Mouse (Mus musculus) hindbrain, embryonic 15.5 days (tissue): ENCODE results near the gene Rrp8. TPM values are rescaled to one million over a fixed set of nuclear protein-coding genes. Genes with fewer than 3 reads are reported as not detected.

Experiments
- ATAC-seq: fragments of 200-750 bp; cut with Nextera tagmentation; 2 replicates; pipeline ENCODE4 v1.8.0; 2017; ENCODE audit warnings: low read depth, moderate number of reproducible peaks, moderate TSS enrichment; ENCODE audit not compliant: low FRiP score
- H3K27ac ChIP-seq: fragments of 300-500 bp; sonication (generic); replicated peaks from 2 replicates; pipeline ENCODE4 v1.5.1; 2015; ENCODE audit warnings: mild to moderate bottlenecking, inconsistent platforms
- H3K27me3 ChIP-seq: fragments of 300-500 bp; sonication (generic); 2 replicates; pipeline ENCODE4 v1.6.1; 2015; ENCODE audit warnings: control low read depth, inconsistent platforms
- H3K36me3 ChIP-seq: fragments of 300-500 bp; sonication (generic); 2 replicates; pipeline ENCODE4 v1.6.1; 2015; ENCODE audit warnings: control low read depth, inconsistent platforms
- H3K4me1 ChIP-seq: fragments of 300-500 bp; sonication (generic); replicated peaks from 2 replicates; pipeline ENCODE4 v1.6.1; 2015; ENCODE audit warnings: control low read depth, inconsistent platforms
- H3K4me2 ChIP-seq: fragments of 300-500 bp; sonication (generic); 2 replicates; pipeline ENCODE4 v1.6.1; 2015; ENCODE audit warnings: moderate library complexity, mild to moderate bottlenecking, inconsistent platforms
- H3K4me3 ChIP-seq: fragments of 300-500 bp; sonication (generic); 2 replicates; pipeline ENCODE4 v1.5.1; 2015; ENCODE audit warnings: mild to moderate bottlenecking, inconsistent platforms
- H3K9ac ChIP-seq: fragments of 300-500 bp; sonication (generic); 2 replicates; pipeline ENCODE4 v1.6.1; 2015; ENCODE audit warnings: inconsistent platforms
- H3K9me3 ChIP-seq: fragments of 300-500 bp; sonication (generic); 2 replicates; pipeline ENCODE4 v1.6.1; 2016; ENCODE audit warnings: control low read depth, inconsistent platforms
- WGBS: fragments of 180-500 bp; shearing (Covaris S2); methylation state at CpG from one replicate; pipeline ENCODE4 v1.1.7; 2015; 5-methylcytosine and 5-hydroxymethylcytosine counted together
- polyA plus RNA-seq: library from polyadenylated mRNA; unstranded; fragments of >200 nt; fragmentation: Nextera tagmentation; extraction: Ambion mirVana; gene quantifications from 2 replicates; pipeline ENCODE4 v1.2.1, GENCODE M21; 2015

Rrp8 gene
- polyA plus RNA-seq, 1 experiment from 2014 or later, result 24.9 TPM

DNA sequence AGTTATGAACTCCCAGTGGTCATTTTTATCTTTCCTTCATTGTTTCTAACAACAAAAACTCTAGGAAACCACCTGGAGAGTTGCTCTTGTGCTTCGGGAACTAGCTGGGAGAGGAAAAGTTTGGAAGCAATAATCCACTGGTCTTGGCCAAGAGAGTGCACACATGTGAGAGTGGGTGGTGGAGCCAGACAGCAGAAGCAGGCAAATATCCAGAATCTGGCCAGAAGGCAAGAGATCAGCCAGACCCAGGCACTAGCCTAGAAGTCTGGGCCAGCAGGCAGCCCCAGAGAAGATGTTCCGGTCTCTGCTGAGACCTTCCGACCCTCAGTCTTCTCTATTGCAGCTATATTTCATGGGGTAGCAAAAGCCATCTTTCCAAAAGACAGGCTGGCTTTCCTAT lies 32.8 kb upstream of the Rrp8 start:
- Histone ChIP-seq H3K27me3 (no peaks in the 10 kb centered on the region), H3K36me3 (peaks cover 56% of the 10 kb centered on the region), H3K4me1 (peaks cover 69% of the 10 kb centered on the region), H3K4me3 (no peak overlapping the region), H3K9ac (no peak overlapping the region), H3K4me2 (no peak overlapping the region), H3K27ac (no peak overlapping the region), H3K9me3 (no peaks in the 10 kb centered on the region)
- 83% methylated on average over 3 of the region's 3 CpGs for WGBS
- ATAC-seq, result no peak

- no peak overlapping the region for H3K4me2 ChIP-seq
- H3K9ac ChIP-seq, result no peak overlapping the region
- WGBS, result 6% methylated on average over 6 of the region's 6 CpGs
- no peaks in the 10 kb centered on the region for H3K27me3 ChIP-seq
- H3K27ac ChIP-seq, result peak overlapping the region; percentile 42
- peak; percentile 68 for ATAC-seq
- H3K4me3 ChIP-seq, result no peak overlapping the region
- H3K4me1 ChIP-seq, result peaks cover 52% of the 10 kb centered on the region
- no peaks in the 10 kb centered on the region for H3K9me3 ChIP-seq
- H3K36me3 ChIP-seq, result peaks cover 75% of the 10 kb centered on the region
Measured at GRCm38 (mm10) chr7:105767729-105768165, 30.6 kb upstream of the Rrp8 start.

DNA sequence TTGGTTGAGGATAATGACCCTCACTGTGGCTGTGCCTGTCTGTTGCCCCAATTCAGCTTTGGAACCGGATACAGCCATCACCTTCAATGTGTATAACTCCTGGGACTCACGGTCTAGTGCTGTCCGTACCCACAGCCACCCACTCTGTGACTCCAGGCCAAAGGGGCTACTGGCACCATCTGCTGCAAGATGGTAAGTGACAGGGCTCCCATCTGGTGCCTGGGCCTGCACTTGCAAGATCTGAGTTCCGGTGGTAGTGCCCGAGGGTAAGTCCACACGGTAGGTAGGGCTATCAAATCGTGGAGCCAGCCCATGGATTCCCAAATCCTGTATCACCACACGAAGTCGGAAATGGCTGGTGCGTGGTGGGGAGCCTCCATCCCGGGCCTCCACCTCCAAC lies 27.1 kb upstream of the Rrp8 start:
- Histone ChIP-seq H3K4me3 (no peak overlapping the region), H3K4me2 (no peak overlapping the region), H3K27me3 (no peaks in the 10 kb centered on the region), H3K27ac (no peak overlapping the region), H3K9ac (no peak overlapping the region), H3K9me3 (no peaks in the 10 kb centered on the region), H3K4me1 (peaks cover 28% of the 10 kb centered on the region), H3K36me3 (peaks cover 69% of the 10 kb centered on the region)
- WGBS, result 79% methylated on average over 11 of the region's 11 CpGs
- ATAC-seq, result no peak

DNA sequence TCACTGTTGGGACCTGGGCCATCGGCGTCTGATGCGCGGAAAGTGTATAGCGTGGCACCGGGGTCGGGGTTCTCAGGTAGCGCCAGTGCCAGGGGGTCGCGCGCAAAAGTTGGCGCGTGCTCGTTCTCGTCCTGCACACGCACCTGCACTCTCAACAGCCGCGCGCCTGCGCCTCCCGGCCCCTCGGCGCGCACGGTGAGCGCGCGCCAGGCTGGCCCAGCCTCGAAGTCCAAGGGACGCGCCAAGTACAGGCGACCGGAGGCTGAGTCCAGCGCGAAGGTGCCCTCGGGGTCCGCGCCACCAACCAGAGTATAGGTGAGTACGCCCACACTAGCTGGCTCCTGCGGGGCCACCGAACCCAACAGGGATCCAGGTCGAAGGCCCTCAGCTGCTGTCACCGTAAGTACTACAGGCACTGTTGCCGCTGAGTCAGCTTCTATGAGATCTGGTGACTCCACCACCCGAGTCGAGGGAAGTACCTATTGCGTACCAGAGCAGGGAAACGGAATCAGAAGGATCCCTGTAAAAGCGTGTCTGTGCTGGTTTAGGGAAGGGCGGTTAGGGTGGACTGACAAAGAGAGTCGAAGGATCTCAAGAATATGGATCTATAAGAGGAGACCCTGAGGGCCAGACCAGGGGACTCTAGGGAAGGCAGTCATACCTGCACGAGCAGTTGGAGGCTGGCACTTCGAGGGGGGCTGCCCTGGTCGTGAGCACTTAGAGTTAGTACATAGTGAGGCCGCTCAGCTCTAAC lies 25.5 kb upstream of the Rrp8 start:
- no peak for ATAC-seq
- Histone ChIP-seq H3K4me1 (peaks cover 12% of the 10 kb centered on the region), H3K9me3 (no peaks in the 10 kb centered on the region), H3K4me2 (no peak overlapping the region), H3K27ac (no peak overlapping the region), H3K4me3 (no peak overlapping the region), H3K9ac (no peak overlapping the region), H3K27me3 (no peaks in the 10 kb centered on the region), H3K36me3 (peaks cover 80% of the 10 kb centered on the region)
- WGBS, result 25% methylated on average over 53 of the region's 55 CpGs

GRCm38 (mm10) chr7:105761813-105762484 lies 24.8 kb upstream of the Rrp8 start:
- H3K36me3 ChIP-seq, result peaks cover 84% of the 10 kb centered on the region
- 24% methylated on average over 51 of the region's 51 CpGs for WGBS
- no peaks in the 10 kb centered on the region for H3K27me3 ChIP-seq
- H3K9me3 ChIP-seq, result no peaks in the 10 kb centered on the region
- H3K4me1 ChIP-seq, result peaks cover 6% of the 10 kb centered on the region
- H3K4me3 ChIP-seq, result no peak overlapping the region
- H3K4me2 ChIP-seq, result no peak overlapping the region
- no peak overlapping the region for H3K27ac ChIP-seq
- ATAC-seq, result no peak
- H3K9ac ChIP-seq, result no peak overlapping the region

- WGBS, result 91% methylated on average over 10 of the region's 10 CpGs
- H3K36me3 ChIP-seq, result peaks cover 57% of the 10 kb centered on the region
Measured at GRCm38 (mm10) chr7:105753281-105753680, 16.1 kb upstream of the Rrp8 start.

GRCm38 (mm10) chr7:105752716-105753115 lies 15.5 kb upstream of the Rrp8 start:
- no peak overlapping the region for H3K9ac ChIP-seq
- peaks cover 17% of the 10 kb centered on the region for H3K4me1 ChIP-seq
- no peaks in the 10 kb centered on the region for H3K27me3 ChIP-seq
- H3K36me3 ChIP-seq, result peaks cover 51% of the 10 kb centered on the region
- H3K4me2 ChIP-seq, result no peak overlapping the region
- H3K27ac ChIP-seq, result 0 out of 2 replicates have a peak overlapping the region, but pooled peaks have one; percentile 54
- H3K9me3 ChIP-seq, result no peaks in the 10 kb centered on the region
- WGBS, result 86% methylated on average over 2 of the region's 2 CpGs
- ATAC-seq, result no peak; the same call in none of the 2 replicates
- no peak overlapping the region for H3K4me3 ChIP-seq

More at GRCm38 (mm10) chr7:105753281-105753680, 16.1 kb upstream of the Rrp8 start:
- Histone ChIP-seq H3K9me3 (no peaks in the 10 kb centered on the region), H3K27ac (0 out of 2 replicates have a peak overlapping the region, but pooled peaks have one; percentile 54), H3K9ac (no peak overlapping the region), H3K4me1 (peaks cover 17% of the 10 kb centered on the region), H3K27me3 (no peaks in the 10 kb centered on the region), H3K4me2 (no peak overlapping the region), H3K4me3 (no peak overlapping the region)
- no peak for ATAC-seq

GRCm38 (mm10) chr7:105751491-105752433 lies 14.6 kb upstream of the Rrp8 start, which contains the start of gene Tpp1:
Gene Tpp1, minus strand, starts transcription at chr7:105752235.
- H3K4me1 ChIP-seq, result peaks cover 17% of the 10 kb centered on the region
- peak within 1 kb of the TSS; percentile 67 for H3K4me2 ChIP-seq
- 20% methylated on average over 20 of the region's 20 CpGs for WGBS
- peaks cover 42% of the 10 kb centered on the region for H3K36me3 ChIP-seq
- peak within 1 kb of the TSS; percentile 58 for H3K9ac ChIP-seq
- H3K4me3 ChIP-seq, result peak within 1 kb of the TSS; percentile 49
- H3K9me3 ChIP-seq, result no peaks in the 10 kb centered on the region
- no peaks in the 10 kb centered on the region for H3K27me3 ChIP-seq
- H3K27ac ChIP-seq, result peak within 1 kb of the TSS; percentile 72
- peak; percentile 91 for ATAC-seq

- Histone ChIP-seq H3K9me3 (no peaks in the 10 kb centered on the region), H3K36me3 (peaks cover 6% of the 10 kb centered on the region), H3K4me3 (no peak overlapping the region), H3K27me3 (no peaks in the 10 kb centered on the region), H3K9ac (no peak overlapping the region), H3K4me1 (peaks cover 32% of the 10 kb centered on the region), H3K4me2 (no peak overlapping the region), H3K27ac (no peak overlapping the region)
- ATAC-seq, result no peak
- 85% methylated on average over 2 of the region's 2 CpGs for WGBS
Measured at GRCm38 (mm10) chr7:105747776-105748175, 10.6 kb upstream of the Rrp8 start.

DNA sequence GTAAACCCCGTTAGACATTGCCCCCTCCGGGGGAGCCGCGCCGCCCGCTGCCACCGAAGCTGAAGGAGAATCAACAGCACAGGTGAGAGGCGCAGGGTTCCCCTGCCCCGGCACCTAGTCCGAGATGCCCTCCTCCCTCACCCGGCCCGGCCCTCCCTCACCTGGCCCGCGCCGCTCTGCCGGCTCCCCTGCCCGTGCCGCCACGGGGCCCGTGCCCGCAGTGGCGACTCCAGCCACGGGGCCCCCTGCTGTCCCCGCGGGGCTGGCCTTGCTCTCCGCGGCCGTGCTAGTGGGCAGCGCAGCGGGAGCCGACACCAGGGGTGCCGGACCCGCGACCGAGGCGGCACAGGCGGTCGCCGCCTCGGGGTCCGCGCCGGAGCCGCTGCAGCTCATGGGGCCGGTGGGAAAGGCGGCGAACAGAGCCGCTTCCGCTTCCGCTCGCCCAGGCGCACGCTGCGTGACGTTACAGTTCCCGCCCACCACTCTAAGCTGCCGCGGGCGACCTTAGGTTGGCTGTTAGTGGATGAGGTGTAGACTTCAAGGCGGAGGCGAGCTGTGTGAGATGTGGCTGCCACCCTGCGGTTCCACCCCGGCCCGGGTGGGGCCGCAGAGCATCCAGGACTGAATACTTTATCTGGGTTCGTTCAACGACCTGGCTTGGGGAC lies 6.9 kb upstream of the Rrp8 start, which contains the start of gene Taf10:
TSS of gene Taf10 (minus strand) at position 436 of the 665 bp plus-strand sequence.
- H3K9me3 ChIP-seq, result no peaks in the 10 kb centered on the region
- H3K4me2 ChIP-seq, result peak within 1 kb of the TSS; percentile 97
- peak within 1 kb of the TSS; percentile 97 for H3K4me3 ChIP-seq
- under 1% methylated on average over 67 of the region's 67 CpGs for WGBS
- H3K27ac ChIP-seq, result peak within 1 kb of the TSS; percentile 88
- peak within 1 kb of the TSS; percentile 89 for H3K9ac ChIP-seq
- H3K4me1 ChIP-seq, result peaks cover 19% of the 10 kb centered on the region
- peaks cover 29% of the 10 kb centered on the region for H3K36me3 ChIP-seq
- H3K27me3 ChIP-seq, result no peaks in the 10 kb centered on the region
- peak; percentile 96 for ATAC-seq
